Mouse (Mus musculus) kidney, postnatal 0 days (tissue): ENCODE measurements around the gene Ctnnd1. TPM values are rescaled to one million over a fixed set of nuclear protein-coding genes. Genes with fewer than 3 reads are reported as not detected.

Experiments used
- ATAC-seq: fragments of 200-750 bp; cut with Nextera tagmentation; replicated peaks from 2 replicates; pipeline ENCODE4 v1.8.0; 2017; ENCODE audit warnings: low read depth, moderate number of reproducible peaks, moderate TSS enrichment, moderate library complexity; ENCODE audit not compliant: low FRiP score
- DNase-seq: peaks from one replicate; pipeline ENCODE4 v3.0.0-alpha.2; 2016; ENCODE audit warnings: low spot score
- H3K27ac ChIP-seq: fragments of 300-500 bp; sonication (generic); 2 replicates; pipeline ENCODE4 v1.5.1; 2014; ENCODE audit warnings: mild to moderate bottlenecking
- H3K27me3 ChIP-seq: fragments of 300-500 bp; sonication (generic); 2 replicates; pipeline ENCODE4 v1.6.1; 2014; ENCODE audit warnings: low read length, mixed read lengths; ENCODE audit not compliant: insufficient read depth
- H3K36me3 ChIP-seq: fragments of 300-500 bp; sonication (generic); 2 replicates; pipeline ENCODE4 v1.6.1; 2014; ENCODE audit warnings: low read length, mixed read lengths; ENCODE audit not compliant: insufficient read depth
- H3K4me1 ChIP-seq: fragments of 300-500 bp; sonication (generic); replicated peaks from 2 replicates; pipeline ENCODE4 v1.6.1; 2014; ENCODE audit warnings: antibody characterized with exemption, low read length, mixed read lengths; ENCODE audit not compliant: insufficient read depth
- H3K4me2 ChIP-seq: fragments of 300-500 bp; sonication (generic); 2 replicates; pipeline ENCODE4 v1.6.1; 2014; ENCODE audit warnings: mild to moderate bottlenecking, low read length, moderate library complexity, mixed read lengths
- H3K4me3 ChIP-seq: fragments of 300-500 bp; sonication (generic); replicated peaks from 2 replicates; pipeline ENCODE4 v1.5.1; 2014; ENCODE audit warnings: low read depth, low read length
- H3K9ac ChIP-seq: fragments of 300-500 bp; sonication (generic); 2 replicates; pipeline ENCODE4 v1.6.1; 2014; ENCODE audit warnings: low read depth, low read length
- H3K9me3 ChIP-seq: fragments of 300-500 bp; sonication (generic); replicated peaks from 2 replicates; pipeline ENCODE4 v1.6.1; 2016; ENCODE audit warnings: low read length, inconsistent platforms, mixed read lengths
- CTCF ChIP-seq: IDR thresholded peaks from 2 replicates; pipeline ENCODE4 v1.5.1; 2016; ENCODE audit warnings: antibody characterized with exemption, low read depth, mild to moderate bottlenecking, moderate library complexity
- WGBS: fragments of 180-500 bp; shearing (Covaris S2); extraction: QIAGEN DNeasy Blood & Tissue Kit; methylation state at CpG from one replicate; pipeline ENCODE4 v1.1.7; 2014; 5-methylcytosine and 5-hydroxymethylcytosine counted together
- polyA plus RNA-seq: library from polyadenylated mRNA; unstranded; fragments of >200 nt; fragmentation: Nextera tagmentation; extraction: Ambion mirVana; gene quantifications from 2 replicates; pipeline ENCODE4 v1.2.1, GENCODE M21; 2015

Gene Ctnnd1
- polyA plus RNA-seq, 1 experiment from 2014 or later: 35.0 TPM

DNA sequence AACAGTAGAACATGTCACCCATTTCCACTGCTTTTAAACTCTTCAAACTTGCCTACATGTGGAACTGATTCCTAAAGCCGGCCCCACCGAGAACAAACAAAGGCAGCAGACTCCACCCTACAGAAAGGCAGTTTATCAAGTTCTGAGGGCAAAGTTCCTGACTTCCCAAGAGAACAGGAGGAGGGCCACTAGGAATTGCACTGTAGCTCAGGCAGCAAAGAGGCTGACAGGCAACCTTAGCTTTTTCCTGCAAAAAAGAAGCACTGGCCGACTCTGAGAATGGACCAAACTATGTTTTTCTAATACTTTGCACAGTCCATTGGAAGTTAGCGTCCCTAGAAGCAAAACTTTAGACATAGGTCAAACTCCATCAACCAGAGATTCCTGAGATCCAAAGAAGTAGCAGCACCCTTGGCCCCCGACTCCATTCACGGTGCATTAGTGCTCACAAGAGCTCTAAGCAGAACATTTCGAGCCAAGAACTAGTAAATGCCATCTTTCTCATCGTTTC, 14.3 kb downstream of the Ctnnd1 start:
- peak overlapping the region; percentile 28; the same call in 1 of the 2 replicates for H3K9ac ChIP-seq
- 5% methylated on average over 8 of the region's 8 CpGs for WGBS

DNA sequence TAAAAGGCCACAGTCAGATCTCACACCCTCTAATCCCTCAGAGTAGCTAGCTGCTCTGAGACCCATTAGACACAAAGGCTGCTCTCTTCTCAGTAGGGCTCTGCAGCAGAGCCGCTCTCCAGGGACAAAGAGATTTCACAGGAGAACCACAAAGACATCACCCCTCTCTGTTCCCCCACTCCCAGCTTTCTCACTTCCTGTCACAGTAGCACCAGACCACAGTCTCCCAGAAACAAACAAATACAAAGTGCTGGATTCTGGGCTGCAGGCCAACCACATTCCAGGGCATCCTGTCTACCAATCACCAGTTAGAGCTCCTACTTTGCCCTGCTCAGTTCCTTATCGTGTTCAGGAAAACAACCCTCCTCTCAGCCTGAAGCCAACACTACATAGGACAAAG, 15.0 kb downstream of the Ctnnd1 start:
- Histone ChIP-seq H3K9ac (no peak overlapping the region), H3K36me3 (no peaks in the 10 kb centered on the region), H3K4me1 (peaks cover 72% of the 10 kb centered on the region), H3K27me3 (no peaks in the 10 kb centered on the region), H3K27ac (peak overlapping the region; percentile 96), H3K4me2 (peak overlapping the region; percentile 48), H3K9me3 (no peaks in the 10 kb centered on the region), H3K4me3 (no peak overlapping the region)
- WGBS: 0% methylated on average over 2 of the region's 2 CpGs
- TF ChIP-seq CTCF: no peak
- peak; percentile 99 for DNase-seq
- peak; percentile 93 for ATAC-seq

More for the DNA sequence above, 14.3 kb downstream of the Ctnnd1 start:
- peaks cover 72% of the 10 kb centered on the region for H3K4me1 ChIP-seq
- peak overlapping the region; percentile 96 for H3K27ac ChIP-seq
- 0 out of 2 replicates have a peak, but pooled peaks have one; percentile 23 for ATAC-seq
- H3K4me2 ChIP-seq: peak overlapping the region; percentile 48
- peak; percentile 93 for DNase-seq
- H3K27me3 ChIP-seq: no peaks in the 10 kb centered on the region
- H3K36me3 ChIP-seq: no peaks in the 10 kb centered on the region
- no peaks in the 10 kb centered on the region for H3K9me3 ChIP-seq
- H3K4me3 ChIP-seq: no peak overlapping the region
- TF ChIP-seq CTCF: no peak

DNA sequence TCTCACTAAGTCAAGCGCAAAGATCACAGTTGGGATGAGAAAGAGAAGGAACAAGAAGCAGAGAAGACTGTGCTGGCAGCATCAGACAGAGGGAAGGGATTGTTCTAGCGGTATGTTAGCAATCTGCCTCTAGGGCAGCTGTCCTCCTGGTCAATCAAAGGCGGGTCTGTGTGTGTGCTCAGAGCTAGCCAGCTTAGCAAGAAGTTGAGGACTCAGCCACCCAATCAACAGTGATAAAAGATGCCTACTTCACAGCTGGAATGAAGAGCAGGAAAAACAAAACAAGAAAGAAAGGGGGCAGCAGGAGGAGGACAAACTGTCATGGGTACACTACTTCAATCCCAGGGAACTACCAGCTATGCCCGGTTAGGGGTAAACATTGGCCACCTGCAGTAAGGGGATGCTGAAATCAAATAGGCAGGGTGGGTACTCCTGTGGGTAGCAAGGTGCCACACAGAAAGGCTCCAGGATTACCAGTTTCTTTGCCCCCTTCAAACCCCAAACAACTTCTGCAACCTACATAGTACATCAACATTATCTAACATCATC, 15.6 kb downstream of the Ctnnd1 start:
- peak; percentile 38 for DNase-seq
- Histone ChIP-seq H3K9me3 (no peaks in the 10 kb centered on the region), H3K36me3 (no peaks in the 10 kb centered on the region), H3K4me1 (peaks cover 71% of the 10 kb centered on the region), H3K27me3 (no peaks in the 10 kb centered on the region), H3K9ac (peak overlapping the region; percentile 35; the same call in 1 of the 2 replicates), H3K27ac (peak overlapping the region; percentile 96), H3K4me3 (no peak overlapping the region), H3K4me2 (peak overlapping the region; percentile 48)
- TF ChIP-seq CTCF: 0 out of 2 replicates have a peak, but pooled peaks have one; percentile 8
- WGBS: 25% methylated on average over 4 of the region's 4 CpGs
- no peak for ATAC-seq

DNA sequence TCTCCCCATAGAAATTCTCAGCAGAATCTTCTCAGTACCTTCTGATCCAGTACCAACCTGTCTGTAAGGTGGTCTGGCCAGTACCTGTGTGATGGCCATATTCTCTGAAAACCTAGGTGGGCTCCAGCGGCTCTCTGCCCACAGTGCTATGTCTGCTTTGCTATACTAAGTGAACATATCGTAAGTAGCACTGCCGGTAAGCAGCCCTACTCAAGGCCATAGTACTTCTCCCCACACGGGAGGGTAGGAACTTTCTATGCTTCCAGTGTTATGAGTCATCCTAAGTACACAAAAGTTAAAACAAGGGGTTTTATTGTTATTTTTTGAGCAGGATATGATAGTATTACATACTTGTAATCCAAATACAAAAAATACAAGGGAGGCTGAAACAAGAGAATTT, 16.6 kb downstream of the Ctnnd1 start:
- H3K27me3 ChIP-seq: no peaks in the 10 kb centered on the region
- H3K4me1 ChIP-seq: peaks cover 66% of the 10 kb centered on the region
- no peak for TF ChIP-seq CTCF
- peak overlapping the region; percentile 1; the same call in 1 of the 2 replicates for H3K4me2 ChIP-seq
- H3K4me3 ChIP-seq: no peak overlapping the region
- 53% methylated on average over 4 of the region's 4 CpGs for WGBS
- H3K36me3 ChIP-seq: 0 out of 2 replicates have a peak, but pooled peaks cover 2% of the 10 kb centered on the region
- no peak overlapping the region for H3K9ac ChIP-seq
- no peak for ATAC-seq
- H3K27ac ChIP-seq: peak overlapping the region; percentile 96; the same call in 1 of the 2 replicates
- DNase-seq: no peak
- H3K9me3 ChIP-seq: no peaks in the 10 kb centered on the region

DNA sequence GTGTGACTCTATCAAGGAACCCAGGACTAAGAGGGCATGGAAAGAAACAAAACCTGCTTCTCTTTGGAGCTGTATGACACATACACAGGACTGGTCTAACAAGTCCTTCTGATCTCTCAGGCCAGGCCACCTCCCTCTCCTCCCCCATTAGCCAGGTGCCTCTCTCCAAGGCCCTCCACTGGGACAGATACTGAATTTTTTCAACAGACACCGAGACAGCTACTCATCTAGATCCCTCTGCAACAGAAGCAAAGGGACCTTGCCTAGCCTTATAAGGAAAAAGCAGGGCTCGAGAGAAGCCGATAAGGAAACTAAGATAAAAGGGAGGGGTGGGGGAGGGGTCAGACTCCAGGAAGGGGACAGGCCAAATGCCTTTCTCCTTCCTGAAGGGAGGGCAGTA, 17.6 kb downstream of the Ctnnd1 start:
- TF ChIP-seq CTCF: no peak
- Histone ChIP-seq H3K4me3 (0 out of 2 replicates have a peak overlapping the region, but pooled peaks have one; percentile 4), H3K4me1 (peaks cover 56% of the 10 kb centered on the region), H3K9me3 (no peaks in the 10 kb centered on the region), H3K27me3 (no peaks in the 10 kb centered on the region), H3K36me3 (0 out of 2 replicates have a peak, but pooled peaks cover 3% of the 10 kb centered on the region), H3K4me2 (peak overlapping the region; percentile 41), H3K9ac (no peak overlapping the region), H3K27ac (peak overlapping the region; percentile 78)
- ATAC-seq (no peak), DNase-seq (peak; percentile 53)
- 0% methylated on average over 3 of the region's 3 CpGs for WGBS

DNA sequence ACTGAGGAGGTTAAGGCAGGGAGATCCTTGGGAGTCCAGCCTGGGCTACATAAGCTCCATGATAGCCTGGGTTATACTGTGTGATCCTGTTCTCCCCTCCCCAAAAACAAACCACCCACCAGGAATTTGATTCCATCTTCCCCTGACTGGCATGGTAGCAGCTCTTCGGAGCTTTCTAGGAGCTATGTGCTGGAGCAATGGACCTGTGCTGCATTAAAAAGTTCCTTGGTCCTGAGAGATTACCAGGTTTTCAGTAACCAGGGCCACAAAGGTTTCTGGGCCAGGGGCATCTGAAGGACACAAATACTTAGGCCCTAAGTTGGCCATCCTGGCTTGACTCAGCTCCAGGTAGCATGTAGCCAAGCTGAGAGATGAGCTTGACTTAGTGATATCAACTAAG, 18.6 kb downstream of the Ctnnd1 start:
- no peak for ATAC-seq
- peak overlapping the region; percentile 50; the same call in 1 of the 2 replicates for H3K27ac ChIP-seq
- peaks cover 53% of the 10 kb centered on the region for H3K4me1 ChIP-seq
- no peak overlapping the region for H3K9ac ChIP-seq
- H3K4me2 ChIP-seq: no peak overlapping the region
- WGBS: 87% methylated on average over 1 of the region's 1 CpGs
- H3K27me3 ChIP-seq: no peaks in the 10 kb centered on the region
- no peak for DNase-seq
- no peak for TF ChIP-seq CTCF
- H3K36me3 ChIP-seq: 0 out of 2 replicates have a peak, but pooled peaks cover 3% of the 10 kb centered on the region
- no peak overlapping the region for H3K4me3 ChIP-seq
- H3K9me3 ChIP-seq: no peaks in the 10 kb centered on the region
